Mouse (Mus musculus) erythroid progenitor cell, adult 5-6 weeks (primary cell): Measurements from ENCODE around the gene Pknox1. TPM values are rescaled to one million over a fixed set of nuclear protein-coding genes. Genes with fewer than 3 reads are reported as not detected.
"Not testable (repeated sequence)": the region's sequence is repeated elsewhere in the genome, so short reads cannot be mapped to it uniquely, and the experiment has no call there.

Experiments
- ATAC-seq: replicated peaks from 2 replicates; pipeline ENCODE4 v1.8.0; 2016; ENCODE audit warnings: moderate number of reproducible peaks, mild to moderate bottlenecking, moderate TSS enrichment, inconsistent platforms; ENCODE audit not compliant: poor library complexity, low FRiP score, severe bottlenecking
- total RNA-seq, 2 experiments: library from RNA; stranded (forward) in 1 of 2; stranded (reverse) in 1 of 2; fragments of 150-400 nt in 1 of 2; fragments of 186-747, 209-891 nt in 1 of 2; gene quantifications; 2 replicates each; pipeline versions ENCODE4 v1.2.3 to v1.2.4; 2015 to 2017; ENCODE audit warnings: low replicate concordance in 2 of 2

Pknox1 gene
- total RNA-seq, 2 experiments from 2014 or later, result 21.4 to 26.2 TPM

DNA sequence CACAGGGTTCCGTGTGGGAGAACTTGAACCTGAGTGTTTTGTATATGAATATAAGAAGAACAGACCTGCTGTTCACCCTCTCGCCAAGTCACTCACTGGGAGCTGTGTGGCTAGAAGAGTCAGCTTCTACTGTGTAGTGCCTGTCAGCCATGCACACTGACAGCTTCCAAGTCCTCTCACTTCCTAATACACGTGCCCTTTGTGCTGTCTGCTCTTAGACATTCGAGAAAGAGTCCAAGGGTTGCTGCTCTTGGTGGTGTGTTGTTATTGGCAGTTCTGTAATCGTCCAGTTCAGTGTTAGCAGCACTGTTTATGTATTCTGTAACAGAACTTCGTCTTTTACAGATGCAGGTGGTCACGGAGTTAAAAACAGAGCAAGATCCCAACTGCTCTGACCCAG lies 23.6 kb downstream of the Pknox1 start:
- ATAC-seq, result no peak

DNA sequence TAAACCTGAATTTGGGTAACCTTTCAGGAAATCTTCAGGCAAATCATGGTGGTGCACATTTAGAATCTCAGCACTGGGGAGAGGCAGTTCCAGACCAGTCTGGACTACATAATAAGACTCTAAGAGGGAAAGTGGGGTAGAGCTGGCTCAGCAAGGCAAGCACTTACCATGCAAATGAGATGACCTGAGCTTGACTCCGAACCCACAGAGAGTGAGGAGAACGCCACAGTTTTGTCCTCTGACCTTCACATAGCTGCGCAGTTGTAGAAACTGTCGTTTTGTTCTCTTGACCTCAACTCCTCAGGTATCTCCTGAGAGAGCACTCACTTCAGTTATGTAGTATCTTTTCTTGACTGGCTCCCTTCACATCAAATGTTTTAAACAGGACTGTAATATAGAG lies 24.2 kb downstream of the Pknox1 start:
- ATAC-seq, result no peak

- no peak for ATAC-seq
Observed at GRCm38 (mm10) chr17:31590846-31591245, 26.3 kb downstream of the Pknox1 start.

- ATAC-seq, result no peak
Observed at GRCm38 (mm10) chr17:31594590-31594989, 30.1 kb downstream of the Pknox1 start.

DNA sequence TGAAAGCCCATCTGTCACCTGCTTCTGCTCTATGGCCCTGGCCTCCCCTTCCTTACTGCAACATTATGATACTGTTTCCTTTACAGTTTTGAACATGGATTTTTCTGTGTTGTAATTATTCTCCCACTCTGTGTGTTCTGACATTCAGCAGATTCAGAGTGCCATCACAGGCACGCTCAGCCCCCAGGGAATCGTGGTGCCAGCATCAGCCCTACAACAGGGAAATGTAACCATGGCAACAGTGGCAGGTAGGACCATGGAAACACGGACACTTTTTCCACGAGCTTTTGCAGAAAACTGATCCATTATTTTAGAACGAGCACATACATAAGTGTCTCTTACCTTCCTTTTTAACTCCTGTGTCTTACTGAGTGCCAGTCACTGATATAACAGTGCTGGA lies 30.5 kb downstream of the Pknox1 start:
- ATAC-seq, result no peak

DNA sequence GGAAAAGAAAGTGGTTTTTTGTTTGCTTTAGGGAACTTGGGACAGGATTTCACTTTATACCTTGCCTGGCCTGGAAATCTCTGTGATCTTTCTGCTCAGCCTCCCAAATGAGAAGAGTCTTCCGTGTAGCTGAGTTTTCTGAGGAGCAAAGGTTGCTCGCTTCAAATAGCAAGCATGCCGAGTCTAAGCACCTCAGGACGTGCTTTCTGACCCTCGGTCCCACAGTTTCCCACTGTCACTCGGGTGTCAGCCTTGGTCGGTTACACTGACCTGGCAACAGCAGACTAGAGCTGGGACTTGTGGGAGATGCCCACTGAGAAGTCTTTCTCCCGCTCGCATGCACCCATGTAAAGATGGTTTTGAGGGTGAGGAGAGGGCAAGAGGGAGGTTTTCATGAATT lies 33.4 kb downstream of the Pknox1 start:
- ATAC-seq, result no peak

DNA sequence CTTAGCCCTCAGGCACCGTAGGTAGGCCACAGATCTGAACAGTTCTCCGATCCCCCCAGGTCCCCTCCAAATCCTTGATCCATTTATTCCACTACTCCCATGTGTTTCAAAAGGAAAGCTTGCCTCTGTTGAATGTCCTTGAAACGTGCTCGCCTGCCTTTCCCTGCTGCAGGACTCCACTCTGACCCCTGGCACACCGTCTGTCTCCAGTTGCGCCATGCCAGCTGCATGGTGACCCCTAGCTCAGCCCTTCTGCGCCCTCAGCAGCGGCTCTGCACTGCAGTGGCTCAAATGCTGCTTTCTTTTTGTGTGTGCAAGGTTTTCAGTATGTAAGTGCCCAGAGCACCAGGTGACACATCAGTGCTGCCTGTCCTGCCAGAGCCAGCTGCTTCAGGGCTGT lies 34.1 kb downstream of the Pknox1 start:
- no peak for ATAC-seq

GRCm38 (mm10) chr17:31606424-31606823 lies 41.9 kb downstream of the Pknox1 start:
- no peak for ATAC-seq

DNA sequence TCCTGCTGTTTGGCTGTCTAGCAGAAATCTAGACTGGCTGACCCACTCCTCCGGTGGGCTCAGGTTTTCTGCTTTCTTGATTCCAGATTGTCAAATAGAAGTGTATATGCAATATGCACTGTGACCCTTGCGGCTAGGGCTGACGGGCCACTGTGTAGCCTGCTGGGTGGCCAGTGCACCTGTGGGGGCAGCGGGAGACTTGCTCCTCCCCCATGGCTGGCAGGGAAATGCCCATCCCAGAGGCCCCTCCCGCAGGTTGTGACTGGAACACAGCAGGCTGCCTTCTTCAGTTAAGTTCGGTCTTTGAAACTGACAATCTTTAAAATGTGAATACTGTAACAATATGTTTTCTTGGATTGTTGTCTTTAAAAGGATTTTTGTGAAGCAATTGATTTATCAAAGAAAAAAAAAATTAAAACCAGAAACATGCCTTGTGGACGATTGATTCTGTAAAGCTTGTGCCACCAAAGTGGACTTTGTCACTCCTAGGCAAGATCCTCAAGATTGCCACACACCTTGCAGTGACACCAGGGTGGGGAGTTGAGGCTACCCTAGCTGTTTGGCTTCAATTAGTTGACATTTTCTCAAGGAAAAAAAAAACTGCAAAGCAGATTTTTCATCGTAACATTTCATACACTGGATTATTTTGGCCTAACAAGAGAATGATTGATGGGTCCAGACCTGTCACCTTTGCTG lies 42.9 kb downstream of the Pknox1 start:
- ATAC-seq, result no peak

DNA sequence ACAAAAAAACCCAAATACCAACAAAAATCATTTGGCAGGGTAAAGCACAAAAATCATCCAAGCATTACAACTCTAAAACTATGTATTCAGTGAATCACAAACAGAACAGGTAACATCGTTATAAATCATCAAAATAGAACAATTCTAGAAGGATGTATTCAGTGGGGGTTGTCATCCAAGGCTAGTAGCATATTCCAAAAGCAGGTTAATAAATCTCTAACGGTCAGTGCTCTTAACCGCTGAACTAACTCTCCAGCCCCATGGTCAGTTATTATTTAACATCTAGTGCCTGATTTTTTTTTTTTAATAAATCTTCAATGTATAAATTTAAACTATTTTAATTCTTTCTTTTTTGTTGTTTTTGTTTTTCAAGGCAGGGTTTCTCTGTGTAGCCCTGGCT lies 44.6 kb downstream of the Pknox1 start:
- ATAC-seq, result not testable (repeated sequence)

DNA sequence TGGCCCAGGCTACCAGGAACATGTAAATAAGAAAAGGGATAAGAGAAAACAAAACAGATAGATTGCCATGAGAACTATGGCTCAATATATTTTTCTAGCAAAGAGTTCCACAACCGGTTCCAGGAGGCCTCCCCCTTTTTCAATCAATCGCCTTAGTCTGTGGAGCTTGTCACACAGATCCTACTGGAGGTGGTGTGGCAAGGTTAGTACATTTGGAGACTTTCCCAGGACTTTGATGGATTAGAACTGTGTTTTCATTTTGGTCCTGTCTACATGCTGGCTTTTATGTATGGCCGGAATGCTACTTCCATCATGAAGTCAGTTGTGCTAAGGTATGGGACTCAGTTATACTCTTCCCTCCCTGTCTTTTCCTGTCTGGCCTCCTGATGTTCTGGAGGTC lies 45.4 kb downstream of the Pknox1 start:
- ATAC-seq, result no peak

DNA sequence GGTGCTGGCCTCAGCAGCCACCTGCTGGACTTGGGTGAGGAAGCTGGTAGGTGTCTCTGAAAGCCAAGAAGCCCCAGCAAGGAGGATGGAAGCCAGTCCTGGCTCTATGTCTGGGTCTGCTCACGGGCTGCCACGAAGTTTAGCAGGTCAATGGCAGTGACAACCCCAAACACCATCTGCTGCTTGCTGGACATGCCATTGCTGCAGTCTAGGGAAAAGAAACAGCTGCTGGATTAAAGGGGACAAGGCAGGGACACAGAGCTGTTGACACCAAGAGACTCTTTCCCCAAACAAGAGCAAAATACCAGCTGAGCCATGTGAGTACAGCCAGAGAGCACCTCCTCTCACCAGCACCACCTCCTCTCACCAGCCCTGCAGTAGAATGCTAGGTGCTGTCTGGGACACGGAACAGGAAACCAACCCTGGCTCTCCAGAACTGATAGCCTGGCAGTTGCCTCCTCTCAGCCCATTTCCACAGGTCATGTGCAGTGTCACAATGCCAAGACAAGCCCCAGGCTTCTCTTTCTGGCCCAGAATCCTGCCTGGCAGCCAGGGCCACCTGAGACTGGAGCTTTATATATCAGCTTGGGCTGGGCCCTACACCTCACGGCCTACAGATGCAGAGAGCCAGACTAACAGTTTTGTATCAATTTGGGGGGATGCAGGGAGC lies 48.7 kb downstream of the Pknox1 start:
- ATAC-seq, result no peak

- no peak for ATAC-seq
Observed at GRCm38 (mm10) chr17:31623101-31623500, 58.6 kb downstream of the Pknox1 start.

- ATAC-seq, result no peak
Observed at GRCm38 (mm10) chr17:31627961-31628360, 63.4 kb downstream of the Pknox1 start.

GRCm38 (mm10) chr17:31631081-31631800 lies 66.7 kb downstream of the Pknox1 start:
- no peak for ATAC-seq

- ATAC-seq, result no peak
Observed at GRCm38 (mm10) chr17:31633007-31633406, 68.5 kb downstream of the Pknox1 start.

- no peak for ATAC-seq
Observed at GRCm38 (mm10) chr17:31634896-31635295, 70.4 kb downstream of the Pknox1 start.

- no peak for ATAC-seq
Observed at GRCm38 (mm10) chr17:31635781-31636180, 71.2 kb downstream of the Pknox1 start.

GRCm38 (mm10) chr17:31636277-31636941 lies 71.9 kb downstream of the Pknox1 start:
- ATAC-seq, result no peak
